Mouse (Mus musculus): ENCODE results near the gene Otop2. TPM values are rescaled to one million over a fixed set of nuclear protein-coding genes. Genes with fewer than 3 reads are reported as not detected.
A peak's percentile ranks its signal among the peaks of the same experiment; 100 is the strongest.

The Otop2 gene
- polyA plus RNA-seq, 1 experiment from 2014 or later, result not detected

- Histone ChIP-seq H3K4me3 (no peak overlapping the region), H3K27me3 (no peaks in the 10 kb centered on the region), H3K27ac (replicated peaks) (no peak overlapping the region), H3K36me3 (no peaks in the 10 kb centered on the region), H3K9me3 (no peaks in the 10 kb centered on the region), H3K4me1 (replicated peaks) (peaks cover 9% of the 10 kb centered on the region; the same call in 1 of the 2 replicates), H3K9ac (no peak overlapping the region), H3K4me2 (no peak overlapping the region)
- no peak for ATAC-seq (ENCODE audit: low read depth)
- WGBS, result 94% methylated on average over 1 of the region's 1 CpGs
These were observed 16.6 kb upstream of the Otop2 start for GRCm38 (mm10) chr11:115290314-115290713.

DNA sequence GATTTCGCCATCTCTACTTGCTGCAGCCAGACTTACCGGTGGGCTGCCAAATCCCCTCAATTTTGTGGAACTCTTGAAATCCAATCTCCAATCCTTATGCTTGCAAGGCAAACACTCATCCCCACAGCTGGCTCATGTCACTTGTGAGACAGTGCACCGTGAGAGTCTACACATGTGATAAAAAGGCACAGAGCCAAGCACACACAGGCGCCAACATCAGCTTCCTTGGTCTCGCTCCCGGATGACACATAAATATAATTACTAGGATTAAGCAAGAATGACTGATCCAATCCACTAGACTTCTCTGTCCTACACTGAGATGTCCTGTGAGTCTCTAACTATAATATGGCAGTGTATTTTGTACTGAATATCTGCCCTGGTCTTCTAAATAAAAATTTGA lies 16.0 kb upstream of the Otop2 start:
- Histone ChIP-seq H3K36me3 (no peaks in the 10 kb centered on the region), H3K27me3 (no peaks in the 10 kb centered on the region), H3K9me3 (no peaks in the 10 kb centered on the region), H3K9ac (no peak overlapping the region), H3K4me2 (no peak overlapping the region), H3K27ac (replicated peaks) (no peak overlapping the region), H3K4me3 (no peak overlapping the region), H3K4me1 (replicated peaks) (peaks cover 9% of the 10 kb centered on the region; the same call in 1 of the 2 replicates)
- ATAC-seq (ENCODE audit: low read depth), result no peak
- WGBS, result 82% methylated on average over 6 of the region's 6 CpGs

DNA sequence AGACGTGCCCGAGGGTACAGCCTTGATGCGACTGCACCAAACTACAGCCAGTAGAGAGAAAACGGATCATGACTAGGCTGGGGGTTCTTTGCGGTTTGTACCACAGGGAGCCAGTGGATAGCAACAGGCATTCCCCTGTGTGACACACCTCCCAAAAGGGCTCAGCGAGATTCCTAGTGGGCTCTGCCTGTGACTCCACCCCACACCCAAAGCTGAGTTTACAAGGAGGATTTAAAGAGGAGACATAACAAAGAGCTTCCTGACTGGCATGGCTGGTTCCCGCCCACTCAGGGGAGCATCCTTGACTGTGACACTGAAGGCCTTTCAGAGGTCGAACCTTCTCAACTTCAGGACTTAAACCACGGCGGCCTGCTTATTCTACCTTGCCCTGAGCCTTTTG lies 15.5 kb upstream of the Otop2 start:
- Histone ChIP-seq H3K4me1 (replicated peaks) (peaks cover 6% of the 10 kb centered on the region; the same call in 1 of the 2 replicates), H3K36me3 (no peaks in the 10 kb centered on the region), H3K4me3 (no peak overlapping the region), H3K27me3 (peaks cover 6% of the 10 kb centered on the region), H3K9ac (no peak overlapping the region), H3K4me2 (no peak overlapping the region), H3K27ac (replicated peaks) (no peak overlapping the region), H3K9me3 (no peaks in the 10 kb centered on the region)
- WGBS, result 81% methylated on average over 10 of the region's 10 CpGs
- ATAC-seq (ENCODE audit: low read depth), result no peak

DNA sequence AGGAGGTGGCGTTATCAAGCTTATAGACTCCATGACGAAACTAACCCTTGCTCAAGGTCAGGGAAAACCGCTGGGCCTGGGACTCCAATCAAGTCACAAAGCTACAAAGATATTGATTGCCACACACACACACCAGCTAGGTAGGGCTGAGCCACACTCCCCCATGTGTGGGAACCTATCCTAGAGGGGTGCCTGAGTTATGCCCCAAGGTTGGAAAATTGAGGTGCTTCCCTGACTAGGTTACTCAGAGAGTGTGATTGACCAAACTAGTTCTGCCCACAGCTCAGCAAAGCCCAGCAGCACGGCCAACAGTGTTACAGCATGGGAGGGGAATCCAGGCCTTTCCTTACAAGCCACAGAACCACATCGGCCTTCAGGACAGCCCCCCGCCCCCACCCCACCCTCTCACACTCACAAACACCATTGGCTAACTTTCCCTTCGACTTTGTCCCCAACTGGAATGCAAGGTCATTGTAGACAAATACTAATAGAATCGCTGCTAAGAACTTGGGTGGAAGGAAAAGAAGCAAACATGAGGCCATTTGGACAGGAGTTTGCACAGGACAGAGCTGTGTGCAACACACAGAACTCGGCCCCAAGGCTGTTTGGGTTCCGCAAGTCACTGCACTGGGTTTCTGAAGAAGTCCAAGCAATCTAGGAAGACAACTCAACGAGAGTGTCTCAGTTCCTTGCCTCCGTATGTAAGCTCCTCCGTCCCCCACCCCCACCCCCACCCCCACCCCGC lies 14.2 kb upstream of the Otop2 start:
- peaks cover 15% of the 10 kb centered on the region for H3K4me1 ChIP-seq (replicated peaks)
- no peak overlapping the region for H3K4me2 ChIP-seq
- H3K4me3 ChIP-seq, result no peak overlapping the region
- H3K9ac ChIP-seq, result no peak overlapping the region
- H3K36me3 ChIP-seq, result no peaks in the 10 kb centered on the region
- no peaks in the 10 kb centered on the region for H3K9me3 ChIP-seq
- peaks cover 11% of the 10 kb centered on the region for H3K27me3 ChIP-seq
- 0 out of 2 replicates have a peak overlapping the region, but pooled peaks have one; percentile 0 for H3K27ac ChIP-seq (replicated peaks)
- ATAC-seq (ENCODE audit: low read depth), result no peak
- WGBS, result 66% methylated on average over 14 of the region's 14 CpGs

- Histone ChIP-seq H3K4me2 (0 out of 2 replicates have a peak overlapping the region, but pooled peaks have one; percentile 80), H3K4me3 (no peak overlapping the region), H3K27ac (replicated peaks) (no peak overlapping the region), H3K9me3 (no peaks in the 10 kb centered on the region), H3K9ac (no peak overlapping the region), H3K4me1 (replicated peaks) (peaks cover 17% of the 10 kb centered on the region), H3K27me3 (peaks cover 21% of the 10 kb centered on the region), H3K36me3 (no peaks in the 10 kb centered on the region)
- ATAC-seq (ENCODE audit: low read depth), result no peak
- 91% methylated on average over 11 of the region's 11 CpGs for WGBS
These were observed 11.0 kb upstream of the Otop2 start for GRCm38 (mm10) chr11:115295939-115296338.

DNA sequence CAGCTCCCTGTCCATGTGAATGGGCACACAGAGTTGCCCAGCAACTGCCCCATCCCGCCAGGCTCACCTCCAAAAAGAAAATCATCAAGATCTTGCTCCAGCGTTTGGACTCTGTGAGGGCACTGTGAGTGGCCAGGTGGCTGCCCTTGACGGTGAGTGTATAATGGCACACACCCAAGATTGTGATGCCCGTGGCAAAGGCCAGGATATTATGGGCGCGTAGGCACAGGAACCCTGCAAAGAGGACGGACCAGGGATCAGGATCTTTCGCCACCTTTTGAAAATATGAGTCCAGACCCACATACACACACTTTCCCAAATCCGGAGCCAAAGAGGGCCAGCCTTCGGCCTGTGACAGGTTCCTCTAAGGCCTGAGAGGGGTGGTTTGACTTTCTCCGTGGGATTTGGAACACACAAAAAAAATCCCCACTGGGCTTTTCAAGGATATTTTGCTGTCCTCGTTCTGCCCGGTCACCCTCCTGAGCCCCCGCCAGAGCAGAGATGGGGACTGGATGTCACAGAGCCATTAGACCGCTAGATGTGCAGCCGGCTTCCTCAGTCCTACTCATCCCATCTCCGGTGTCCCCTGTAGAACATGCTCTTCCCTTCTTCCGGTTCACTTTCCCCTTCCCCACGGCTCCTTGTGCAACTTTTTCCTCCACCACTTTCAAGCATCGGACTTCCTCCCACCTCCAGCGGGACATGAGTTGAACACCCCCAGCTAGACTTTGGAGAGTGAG lies 10.3 kb upstream of the Otop2 start:
- H3K9me3 ChIP-seq, result no peaks in the 10 kb centered on the region
- H3K36me3 ChIP-seq, result no peaks in the 10 kb centered on the region
- peak overlapping the region; percentile 52 for H3K4me3 ChIP-seq
- H3K4me2 ChIP-seq, result peak overlapping the region; percentile 80
- WGBS, result 58% methylated on average over 21 of the region's 21 CpGs
- H3K4me1 ChIP-seq (replicated peaks), result peaks cover 17% of the 10 kb centered on the region
- peak; percentile 61 for ATAC-seq (ENCODE audit: low read depth)
- peaks cover 21% of the 10 kb centered on the region for H3K27me3 ChIP-seq
- no peak overlapping the region for H3K27ac ChIP-seq (replicated peaks)
- H3K9ac ChIP-seq, result peak overlapping the region; percentile 75

GRCm38 (mm10) chr11:115297214-115297826 lies 9.6 kb upstream of the Otop2 start, which contains the start of gene Fads6:
TSS of gene Fads6 (minus strand) at chr11:115297663.
- H3K27me3 ChIP-seq, result peaks cover 21% of the 10 kb centered on the region
- WGBS, result under 1% methylated on average over 43 of the region's 44 CpGs
- peak within 1 kb of the TSS; percentile 52 for H3K4me3 ChIP-seq
- peak within 1 kb of the TSS; percentile 42; the same call in 1 of the 2 replicates for H3K27ac ChIP-seq (replicated peaks)
- peaks cover 17% of the 10 kb centered on the region for H3K4me1 ChIP-seq (replicated peaks)
- H3K4me2 ChIP-seq, result peak within 1 kb of the TSS; percentile 80
- no peaks in the 10 kb centered on the region for H3K9me3 ChIP-seq
- no peaks in the 10 kb centered on the region for H3K36me3 ChIP-seq
- ATAC-seq (ENCODE audit: low read depth), result peak; percentile 87
- H3K9ac ChIP-seq, result peak within 1 kb of the TSS; percentile 75

- Histone ChIP-seq H3K4me3 (no peak overlapping the region), H3K36me3 (no peaks in the 10 kb centered on the region), H3K9me3 (no peaks in the 10 kb centered on the region), H3K27ac (replicated peaks) (no peak overlapping the region), H3K4me2 (peak overlapping the region; percentile 80; the same call in 1 of the 2 replicates), H3K27me3 (peaks cover 21% of the 10 kb centered on the region), H3K4me1 (replicated peaks) (peaks cover 17% of the 10 kb centered on the region), H3K9ac (no peak overlapping the region)
- 67% methylated on average over 8 of the region's 8 CpGs for WGBS
- ATAC-seq (ENCODE audit: low read depth), result no peak
These were observed 8.8 kb upstream of the Otop2 start for GRCm38 (mm10) chr11:115298160-115298559.

DNA sequence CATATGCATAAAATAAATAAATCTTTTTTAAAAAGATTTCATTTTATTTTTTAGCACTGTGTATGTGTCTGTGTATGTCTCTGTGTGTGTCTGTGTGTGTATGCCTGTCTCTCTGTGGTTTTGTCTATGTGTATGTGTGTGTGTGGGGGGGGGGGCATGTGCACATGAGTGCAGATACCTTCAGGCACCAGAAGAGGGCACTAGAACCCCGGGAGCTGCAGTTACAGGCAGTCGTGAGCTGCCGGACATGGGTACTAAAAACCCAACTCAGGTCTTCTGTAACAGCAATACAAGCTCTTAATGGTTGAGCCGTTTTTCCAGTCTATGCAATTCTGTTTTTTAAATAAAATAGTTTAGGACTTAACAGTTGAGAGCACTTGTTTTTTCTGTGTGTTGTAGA lies 6.2 kb upstream of the Otop2 start:
- ATAC-seq (ENCODE audit: low read depth), result no peak
- peaks cover 21% of the 10 kb centered on the region for H3K27me3 ChIP-seq
- whole genome bisulfite sequencing, result 87% methylated on average over 4 of the region's 4 CpGs
- no peaks in the 10 kb centered on the region for H3K9me3 ChIP-seq
- H3K4me2 ChIP-seq, result no peak overlapping the region
- H3K4me3 ChIP-seq, result no peak overlapping the region
- no peak overlapping the region for H3K27ac ChIP-seq (replicated peaks)
- H3K9ac ChIP-seq, result no peak overlapping the region
- no peaks in the 10 kb centered on the region for H3K36me3 ChIP-seq
- H3K4me1 ChIP-seq (replicated peaks), result peaks cover 17% of the 10 kb centered on the region

DNA sequence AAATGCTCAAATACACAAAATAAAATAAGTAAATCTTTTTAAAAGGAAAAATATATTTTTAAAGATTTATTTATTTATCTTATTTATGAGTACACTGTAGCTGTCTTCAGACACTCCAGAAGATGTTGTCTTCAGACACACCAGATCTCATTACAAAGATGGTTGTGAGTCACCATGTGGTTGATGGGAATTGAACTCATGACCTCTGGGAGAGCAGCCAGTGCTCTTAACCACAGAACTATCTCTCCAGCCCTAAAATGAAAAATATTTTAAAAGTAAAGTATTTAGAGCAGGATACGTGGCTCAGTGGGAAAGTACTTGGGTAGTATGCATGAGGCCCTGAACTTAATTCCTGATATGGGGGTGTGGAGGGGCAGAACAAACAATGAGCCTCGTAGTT lies 5.6 kb upstream of the Otop2 start:
- no peak overlapping the region for H3K4me2 ChIP-seq
- H3K9ac ChIP-seq, result no peak overlapping the region
- peaks cover 16% of the 10 kb centered on the region for H3K4me1 ChIP-seq (replicated peaks)
- ATAC-seq (ENCODE audit: low read depth), result no peak
- no peak overlapping the region for H3K4me3 ChIP-seq
- H3K36me3 ChIP-seq, result no peaks in the 10 kb centered on the region
- no peak overlapping the region for H3K27ac ChIP-seq (replicated peaks)
- peaks cover 17% of the 10 kb centered on the region for H3K27me3 ChIP-seq
- 93% methylated on average over 2 of the region's 2 CpGs for WGBS
- no peaks in the 10 kb centered on the region for H3K9me3 ChIP-seq

GRCm38 (mm10) chr11:115303167-115303566 lies 3.8 kb upstream of the Otop2 start:
- H3K4me3 ChIP-seq, result no peak overlapping the region
- H3K9ac ChIP-seq, result no peak overlapping the region
- peaks cover 13% of the 10 kb centered on the region; the same call in 1 of the 2 replicates for H3K27me3 ChIP-seq
- no peaks in the 10 kb centered on the region for H3K9me3 ChIP-seq
- no peak overlapping the region for H3K4me2 ChIP-seq
- H3K36me3 ChIP-seq, result no peaks in the 10 kb centered on the region
- no peak overlapping the region for H3K27ac ChIP-seq (replicated peaks)
- ATAC-seq (ENCODE audit: low read depth), result no peak
- peaks cover 9% of the 10 kb centered on the region for H3K4me1 ChIP-seq (replicated peaks)
- 76% methylated on average over 8 of the region's 8 CpGs for WGBS

DNA sequence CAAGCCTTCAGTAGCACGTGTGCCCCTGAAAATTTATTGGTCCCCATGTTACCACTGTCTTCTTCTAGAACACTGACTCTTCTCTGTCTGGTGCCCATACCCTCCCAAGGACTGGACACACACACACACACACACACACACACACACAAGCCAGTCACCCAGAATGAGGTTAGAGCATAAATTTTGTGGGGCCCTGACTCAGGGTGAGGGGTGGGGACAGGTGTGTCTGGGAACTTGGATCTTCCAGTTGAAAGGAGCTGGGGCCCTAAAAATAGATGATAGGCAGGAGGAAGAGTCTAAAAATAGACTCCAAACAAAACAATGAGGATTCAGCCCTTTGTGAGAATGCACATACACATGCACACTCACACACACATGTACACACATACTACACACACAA lies 1.8 kb downstream of the Otop2 start:
- no peak overlapping the region for H3K27ac ChIP-seq (replicated peaks)

More for the DNA sequence above, 1.8 kb downstream of the Otop2 start:
- WGBS, result 60% methylated on average over 1 of the region's 1 CpGs
- no peaks in the 10 kb centered on the region for H3K9me3 ChIP-seq
- H3K4me2 ChIP-seq, result no peak overlapping the region
- H3K9ac ChIP-seq, result no peak overlapping the region
- H3K36me3 ChIP-seq, result no peaks in the 10 kb centered on the region
- H3K4me3 ChIP-seq, result no peak overlapping the region
- no peak for ATAC-seq (ENCODE audit: low read depth)
- peaks cover 9% of the 10 kb centered on the region for H3K4me1 ChIP-seq (replicated peaks)
- H3K27me3 ChIP-seq, result peaks cover 25% of the 10 kb centered on the region
